Mouse (Mus musculus): ENCODE data around the gene Cd163l1.

DNA sequence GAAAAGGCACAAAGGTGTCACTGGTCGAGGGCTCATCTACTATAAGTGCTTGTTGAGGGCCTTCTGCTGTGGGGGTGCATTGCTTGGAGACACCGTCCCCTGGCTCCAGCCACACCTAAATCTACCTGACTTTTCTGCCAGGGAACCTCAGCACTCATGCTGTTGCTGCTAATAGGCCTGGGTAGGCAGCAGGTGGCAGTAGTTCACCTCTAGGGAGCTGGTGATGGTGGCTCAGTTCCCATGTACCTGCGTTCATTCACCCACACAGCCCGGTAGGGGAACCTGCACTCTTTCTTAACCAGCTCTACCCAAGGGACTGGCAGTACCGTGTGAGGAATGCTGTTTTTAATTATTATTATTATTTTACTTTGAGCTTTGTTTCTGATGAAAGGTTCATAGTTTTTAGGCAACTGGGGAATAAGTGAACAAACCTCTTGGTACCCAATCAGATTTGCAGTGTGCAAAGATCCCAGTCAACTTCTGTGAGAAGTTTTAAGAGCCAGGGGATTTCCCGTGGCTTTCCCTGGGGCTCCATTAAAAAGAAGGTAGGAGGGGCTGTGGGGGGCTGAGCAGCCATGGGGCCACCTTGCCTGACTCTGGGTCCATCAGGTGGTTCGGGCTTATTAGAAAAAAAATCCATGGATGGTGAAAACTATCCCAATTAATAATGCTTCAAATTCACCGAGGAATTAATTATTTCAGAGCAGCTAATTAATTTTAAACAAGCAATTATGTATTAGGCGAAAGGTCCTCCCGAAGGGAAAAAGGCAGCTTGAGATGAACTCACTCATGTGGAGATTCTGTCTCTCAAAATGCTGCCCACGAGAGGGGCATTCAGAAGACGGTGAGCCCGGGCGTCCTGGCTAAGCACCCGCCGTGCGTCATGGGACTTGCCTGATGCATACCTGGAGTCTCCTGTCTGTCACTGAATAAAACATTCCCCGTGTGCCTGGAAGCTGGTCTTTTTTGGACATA, 31.1 kb upstream of the Cd163l1 start:
- TF ChIP-seq CTCF (IDR thresholded peaks at IDR 0.05; ENCODE audit: extremely low read depth, insufficient read depth, insufficient read length, insufficient replicate concordance) = peak; percentile 37; the same call in 1 of the 2 replicates
- TF ChIP-seq POLR2A (IDR thresholded peaks at IDR 0.05; ENCODE audit: low read depth, low read length) = no peak

All from spleen, adult 2 months (tissue).